ENCODE assay signal across 11 mouse cellular contexts in genomic region chr9:106386181-106386864, GRCm38 (mm10). TPM values are rescaled to one million over a fixed set of nuclear protein-coding genes. Genes with fewer than 3 reads are reported as not detected.
DNase-seq lines count a peak whose midpoint lies in the region; ATAC-seq and TF ChIP-seq lines count a peak whose summit lies in the region.
"Had no signal": no experiment of that assay in that cellular context is flagged by ENCODE, and none has a peak within 500 bp of the region (broad histone marks: within the 10 kb centered on the region; RNA-seq: fewer than 3 reads in every experiment).

No protein-coding gene starts in this region.

- no peak overlapping the region for H3K27ac ChIP-seq in thymus, adult 2 months (ENCODE audit: control insufficient read depth, insufficient read depth, low read length)
- H3K27ac ChIP-seq in kidney, embryonic 16.5 days (ENCODE audit: low read length), result no peak overlapping the region
- H3K27ac ChIP-seq in midbrain, embryonic 16.5 days (ENCODE audit: low read length), result no peak overlapping the region
- H3K27ac ChIP-seq: kidney, postnatal 0 days; limb, embryonic 15.5 days had no signal

- peaks cover 18% of the 10 kb centered on the region for H3K4me1 ChIP-seq in thymus, adult 2 months (replicated peaks; ENCODE audit: control insufficient read depth, insufficient read depth, low read length)
- peaks cover 23% of the 10 kb centered on the region for H3K4me1 ChIP-seq in kidney, embryonic 16.5 days (ENCODE audit: insufficient read depth, low read length)
- H3K4me1 ChIP-seq in midbrain, embryonic 16.5 days (ENCODE audit: control insufficient read depth, insufficient read depth, low read length), result peaks cover 12% of the 10 kb centered on the region

- H3K36me3 ChIP-seq in thymus, adult 2 months (ENCODE audit: control insufficient read depth, insufficient read depth, low read length), result no peaks in the 10 kb centered on the region
- H3K36me3 ChIP-seq in kidney, embryonic 16.5 days (ENCODE audit: insufficient read depth, low read length), result no peaks in the 10 kb centered on the region
- H3K36me3 ChIP-seq in midbrain, embryonic 16.5 days (ENCODE audit: control insufficient read depth, insufficient read depth, low read length), result no peaks in the 10 kb centered on the region
- H3K36me3 ChIP-seq: limb, embryonic 15.5 days had no signal

- no peak overlapping the region for H3K4me2 ChIP-seq in kidney, embryonic 16.5 days (replicated peaks; ENCODE audit: low read depth, low read length)
- no peak overlapping the region for H3K4me2 ChIP-seq in midbrain, embryonic 16.5 days (ENCODE audit: low read length)
- H3K4me2 ChIP-seq: limb, embryonic 15.5 days had no signal

- H3K9me3 ChIP-seq in kidney, embryonic 16.5 days (ENCODE audit: low read length), result 0 out of 2 replicates have a peak, but pooled peaks cover 2% of the 10 kb centered on the region
- H3K9me3 ChIP-seq in midbrain, embryonic 16.5 days (replicated peaks; ENCODE audit: control insufficient read depth, low read length, poor library complexity, severe bottlenecking), result no peaks in the 10 kb centered on the region
- H3K9me3 ChIP-seq: limb, embryonic 15.5 days had no signal

- intact Hi-C loops in heart, postnatal 14 days (cut with DNase I), result no loop called here

- DNase-seq in gastrocnemius, adult 8-10 months (ENCODE audit: low spot score in 2 of 2), result peak; percentile 46 to 74
- DNase-seq in gastrocnemius, postnatal 10 days, result no peak
- peak; percentile 27 for DNase-seq in thymus, postnatal 25 days
- no peak for DNase-seq in thymus, adult 2 months
- DNase-seq in heart, postnatal 14 days, result peak; percentile 52 to 57
- DNase-seq in testis, postnatal 14 days (ENCODE audit: low spot score), result no peak
- DNase-seq: cerebellum, adult 11 months had no signal

- 40% methylated on average over 12 of the region's 12 CpGs for WGBS in thymus, adult 2 months
- WGBS in kidney, embryonic 16.5 days, result 78% methylated on average over 12 of the region's 12 CpGs
- 86% methylated on average over 12 of the region's 12 CpGs for WGBS in midbrain, embryonic 16.5 days

- H3K9ac ChIP-seq in kidney, embryonic 16.5 days (replicated peaks; ENCODE audit: low read length), result no peak overlapping the region
- H3K9ac ChIP-seq in midbrain, embryonic 16.5 days (ENCODE audit: low read depth, low read length), result no peak overlapping the region
- H3K9ac ChIP-seq: limb, embryonic 15.5 days had no signal

- TF ChIP-seq POLR2A in thymus, adult 2 months (IDR thresholded peaks at IDR 0.05; ENCODE audit: control insufficient read depth, extremely low read depth, insufficient read depth, low read length, poor library complexity), result no peak

- H3K4me3 ChIP-seq in thymus, adult 2 months (ENCODE audit: control insufficient read depth, insufficient read depth, low read length), result no peak overlapping the region
- H3K4me3 ChIP-seq in kidney, embryonic 16.5 days (ENCODE audit: low read length), result no peak overlapping the region
- no peak overlapping the region for H3K4me3 ChIP-seq in midbrain, embryonic 16.5 days (ENCODE audit: low read depth, low read length)
- H3K4me3 ChIP-seq: limb, embryonic 15.5 days had no signal

- no peak for TF ChIP-seq CTCF in thymus, adult 2 months (IDR thresholded peaks at IDR 0.05; ENCODE audit: borderline replicate concordance, control insufficient read depth, extremely low read depth, insufficient read depth, low read length, poor library complexity)

- ATAC-seq in kidney, embryonic 16.5 days (ENCODE audit: low FRiP score, low TSS enrichment), result no peak
- ATAC-seq in midbrain, embryonic 16.5 days, result no peak

- H3K27me3 ChIP-seq in thymus, adult 2 months (ENCODE audit: control insufficient read depth, insufficient read depth, low read length), result no peaks in the 10 kb centered on the region
- no peaks in the 10 kb centered on the region for H3K27me3 ChIP-seq in kidney, embryonic 16.5 days (ENCODE audit: insufficient read depth, low read length)
- no peaks in the 10 kb centered on the region for H3K27me3 ChIP-seq in midbrain, embryonic 16.5 days (ENCODE audit: control insufficient read depth, insufficient read depth, low read depth, low read length)
- H3K27me3 ChIP-seq: limb, embryonic 15.5 days had no signal

RNA-seq across cellular contexts. Expression of gene Dusp7, which starts 17.9 kb away (rescaled TPM):
- 10 to 100 TPM; 15.4 to 53.2 (median 35.0) TPM for total RNA-seq in gastrocnemius, adult 8-10 months (2022)
- 10 to 100 TPM; 16.0 to 19.9 TPM for total RNA-seq in gastrocnemius, postnatal 10 days (2021)
- 75.3 and 86.0 TPM in 2 replicates for polyA plus RNA-seq in thymus, adult 2 months (2012; rRNA removed)
- total RNA-seq in heart, postnatal 14 days (2021), result 10 to 100 TPM; 53.2 to 53.9 TPM
- 13.6 and 13.7 TPM in 2 replicates for polyA plus RNA-seq in kidney, embryonic 16.5 days (2015; fragmentation: Nextera tagmentation; extraction: Ambion mirVana)
- polyA plus RNA-seq in midbrain, embryonic 16.5 days (2015; fragmentation: Nextera tagmentation; extraction: Ambion mirVana), result 12.3 and 13.2 TPM in 2 replicates

RNA-seq across cellular contexts. Expression of gene Rpl29, which starts 42.9 kb away (rescaled TPM):
- total RNA-seq in gastrocnemius, adult 8-10 months (2022), result 100 to 1,000 TPM; 259 to 320 (median 274) TPM
- total RNA-seq in gastrocnemius, postnatal 10 days (2021), result 100 to 1,000 TPM; 456 to 462 TPM
- 524 and 548 TPM in 2 replicates for polyA plus RNA-seq in thymus, adult 2 months (2012; rRNA removed)
- total RNA-seq in heart, postnatal 14 days (2021), result 100 to 1,000 TPM; 307 to 348 TPM
- polyA plus RNA-seq in kidney, embryonic 16.5 days (2015; fragmentation: Nextera tagmentation; extraction: Ambion mirVana), result 947 and 1,016 TPM in 2 replicates
- polyA plus RNA-seq in midbrain, embryonic 16.5 days (2015; fragmentation: Nextera tagmentation; extraction: Ambion mirVana), result 551 and 555 TPM in 2 replicates

RNA-seq across cellular contexts. Expression of gene Acy1, which starts 51.8 kb away (rescaled TPM):
- total RNA-seq in gastrocnemius, adult 8-10 months (2022), result 10 to 100 TPM in 2 of 4 experiments, 1 to 10 TPM in 2; 6.2 to 13.0 (median 9.1) TPM
- 10 to 100 TPM; 12.3 to 12.5 TPM for total RNA-seq in gastrocnemius, postnatal 10 days (2021)
- 11.0 and 12.5 TPM in 2 replicates for polyA plus RNA-seq in thymus, adult 2 months (2012; rRNA removed)
- 10 to 100 TPM; 16.2 to 18.9 TPM for total RNA-seq in heart, postnatal 14 days (2021)
- polyA plus RNA-seq in kidney, embryonic 16.5 days (2015; fragmentation: Nextera tagmentation; extraction: Ambion mirVana), result 59.1 and 62.4 TPM in 2 replicates
- 19.8 and 21.6 TPM in 2 replicates for polyA plus RNA-seq in midbrain, embryonic 16.5 days (2015; fragmentation: Nextera tagmentation; extraction: Ambion mirVana)

Comparison
In these comparisons a context has a peak if more than half of its experiments do, and no peak if none do; other contexts are left out.
1. DNase-seq: peak in gastrocnemius, adult 8-10 months (2 of 2), thymus, postnatal 25 days (single experiment) and heart, postnatal 14 days (2 of 2); none in gastrocnemius, postnatal 10 days (single experiment), thymus, adult 2 months (single experiment) and testis, postnatal 14 days (single experiment).